In genomic region chr9:123034426-123034825, GRCm38 (mm10) we compare ENCODE assay signal across 37 mouse cellular contexts. TPM values are rescaled to one million over a fixed set of nuclear protein-coding genes. Genes with fewer than 3 reads are reported as not detected.
"Had no signal": no experiment of that assay in that cellular context is flagged by ENCODE, and none has a peak within 500 bp of the region (broad histone marks: within the 10 kb centered on the region; RNA-seq: fewer than 3 reads in every experiment).

TSS of gene Tgm4 (plus strand) at chr9:123034726.

- H3K4me3 ChIP-seq: heart, embryonic 12.5 days; heart, embryonic 13.5 days; heart, embryonic 15.5 days; hindbrain, embryonic 10.5 days; hindbrain, embryonic 12.5 days; hindbrain, embryonic 13.5 days; hindbrain, embryonic 15.5 days; intestine, embryonic 15.5 days; kidney, embryonic 15.5 days; layer of hippocampus, adult 2 months; left cerebral cortex, adult 2 months had no signal

- H3K9me3 ChIP-seq: heart, embryonic 12.5 days; heart, embryonic 13.5 days; heart, embryonic 15.5 days; hindbrain, embryonic 10.5 days; hindbrain, embryonic 12.5 days; hindbrain, embryonic 13.5 days; hindbrain, embryonic 15.5 days; intestine, embryonic 15.5 days; kidney, embryonic 15.5 days had no signal

- H3K4me2 ChIP-seq: heart, embryonic 11.5 days; heart, embryonic 12.5 days; heart, embryonic 13.5 days; heart, embryonic 15.5 days; hindbrain, embryonic 12.5 days; hindbrain, embryonic 13.5 days; hindbrain, embryonic 14.5 days; hindbrain, embryonic 15.5 days; intestine, embryonic 15.5 days; kidney, embryonic 15.5 days had no signal

- DNase-seq: heart, postnatal 10 days; heart, postnatal 14 days; heart, postnatal 36 days; heart, postnatal 4 days; kidney, adult 11 months; kidney, adult 18-20 months; kidney, adult 2 months; kidney, adult 8-10 months; kidney, adult 9 months; kidney, postnatal 10 days; kidney, postnatal 14 days; kidney, postnatal 25 days; kidney, postnatal 36 days; kidney, postnatal 4 days; layer of hippocampus, adult 9-11 months; layer of hippocampus, postnatal 36 days had no signal

- H3K27ac ChIP-seq: heart, embryonic 13.5 days; heart, embryonic 15.5 days; hindbrain, embryonic 10.5 days; hindbrain, embryonic 12.5 days; hindbrain, embryonic 13.5 days; hindbrain, embryonic 14.5 days; hindbrain, embryonic 15.5 days; hindbrain, postnatal 0 days; intestine, embryonic 15.5 days; kidney, embryonic 15.5 days; kidney, postnatal 0 days; layer of hippocampus, adult 2 months; left cerebral cortex, adult 2 months had no signal

- H3K27me3 ChIP-seq: heart, embryonic 12.5 days; heart, embryonic 15.5 days; hindbrain, embryonic 13.5 days; hindbrain, embryonic 15.5 days; intestine, embryonic 15.5 days; kidney, embryonic 15.5 days had no signal

- H3K4me1 ChIP-seq: heart, embryonic 12.5 days; heart, embryonic 13.5 days; heart, embryonic 15.5 days; hindbrain, embryonic 12.5 days; hindbrain, embryonic 13.5 days; hindbrain, embryonic 15.5 days; kidney, embryonic 15.5 days had no signal

- H3K9ac ChIP-seq: heart, embryonic 12.5 days; heart, embryonic 13.5 days; heart, embryonic 15.5 days; hindbrain, embryonic 12.5 days; hindbrain, embryonic 13.5 days; hindbrain, embryonic 14.5 days; hindbrain, embryonic 15.5 days; intestine, embryonic 15.5 days; kidney, embryonic 15.5 days had no signal

- ATAC-seq: hindbrain, embryonic 16.5 days; hindbrain, postnatal 0 days; inflammation-experienced regulatory T-cells, adult 6 months; intestine, embryonic 15.5 days; intestine, embryonic 16.5 days; intestine, postnatal 0 days had no signal

- H3K36me3 ChIP-seq: heart, embryonic 12.5 days; heart, embryonic 13.5 days; heart, embryonic 15.5 days; hindbrain, embryonic 10.5 days; hindbrain, embryonic 12.5 days; hindbrain, embryonic 13.5 days; hindbrain, embryonic 15.5 days; intestine, embryonic 15.5 days; kidney, embryonic 15.5 days had no signal

RNA-seq across cellular contexts. Expression of gene Tgm4, which starts in this region (rescaled TPM):
- total RNA-seq: heart, postnatal 10 days; heart, postnatal 14 days; heart, postnatal 36 days; heart, postnatal 4 days; hematopoietic stem cell, adult 5-6 weeks had no signal
- polyA plus RNA-seq: intestine, embryonic 14.5 days; intestine, postnatal 0 days; kidney, adult 2 months; kidney, postnatal 0 days had no signal
